Mouse (Mus musculus): ENCODE results near the gene Bcl2l13. TPM values are rescaled to one million over a fixed set of nuclear protein-coding genes. Genes with fewer than 3 reads are reported as not detected.

The Bcl2l13 gene
- total and polyA plus RNA-seq, 3 experiments = 43.7 to 49.9 TPM; not detected in 1

DNA sequence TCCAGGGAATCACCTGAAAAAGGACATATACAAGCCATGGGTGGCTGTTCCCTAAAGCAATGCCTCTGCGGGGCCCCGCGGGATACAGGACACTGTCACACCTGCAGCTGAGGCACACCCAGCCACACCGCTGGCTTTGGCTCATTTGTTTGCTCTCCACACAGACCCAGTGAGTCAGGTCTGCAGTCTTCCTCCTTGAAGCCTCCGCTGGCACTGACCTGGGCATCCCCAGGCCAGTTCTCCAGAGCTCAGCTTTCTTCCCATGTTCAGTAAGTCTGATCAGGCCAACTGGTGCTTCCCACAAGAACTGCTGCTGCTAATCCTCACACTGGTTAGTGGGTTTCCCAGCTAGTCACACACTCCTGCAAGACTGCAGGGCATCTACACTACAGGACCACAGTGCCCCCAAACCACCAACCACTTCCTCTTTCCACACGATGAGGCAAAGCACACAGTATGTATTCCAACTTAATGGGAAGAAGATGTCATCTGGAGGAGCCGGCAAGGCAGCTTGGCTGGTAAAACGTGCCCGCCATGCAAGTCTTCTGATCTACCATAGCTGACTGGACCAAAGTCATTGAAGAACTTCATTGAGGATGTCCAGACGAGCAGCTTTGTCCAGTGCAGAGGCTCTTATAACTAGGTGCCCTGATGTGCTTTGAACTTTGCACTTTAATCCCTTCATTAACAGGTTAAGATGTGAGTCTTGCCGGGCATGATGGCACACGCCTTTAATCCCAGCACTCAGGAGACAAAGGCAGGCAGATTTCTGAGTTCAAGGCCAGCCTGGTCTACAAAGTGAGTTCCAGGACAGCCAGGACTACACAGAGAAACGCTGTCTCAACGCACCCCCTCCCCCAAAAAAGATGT is 66.0 kb downstream of the Bcl2l13 start:
- Histone ChIP-seq H3K79me2 (ENCODE audit: control insufficient read depth, insufficient read depth, low read length, poor library complexity) (peaks cover 4% of the 10 kb centered on the region; the same call in 1 of the 2 replicates), H3K27me3 (ENCODE audit: control insufficient read depth in 1 of 2, insufficient read depth in 2 of 2, low read length in 2 of 2) (no peaks in the 10 kb centered on the region), H3K9ac (ENCODE audit: control insufficient read depth, low read depth, low read length, poor library complexity, severe bottlenecking) (no peak overlapping the region), H3K9me3 (replicated peaks; ENCODE audit: insufficient read depth, low read length) (no peaks in the 10 kb centered on the region), H3K4me1 (ENCODE audit: control insufficient read depth in 1 of 2, insufficient read depth in 2 of 2, low read length in 2 of 2) (peaks cover 2 to 11% of the 10 kb centered on the region in 2 experiments; a peak in 2 of 4 replicates), H3K4me3 (ENCODE audit: control insufficient read depth in 1 of 2, insufficient read depth in 1 of 2, low read depth in 2 of 2, low read length in 2 of 2) (no peak overlapping the region), H3K27ac (ENCODE audit: control insufficient read depth, low read depth, low read length) (no peak overlapping the region), H3K36me3 (ENCODE audit: control insufficient read depth in 1 of 2, insufficient read depth in 2 of 2, low read length in 2 of 2) (peaks cover under 1 to 6% of the 10 kb centered on the region in 2 experiments)
- no peak for TF ChIP-seq ZC3H11A (IDR thresholded peaks at IDR 0.05; ENCODE audit: low read depth, low read length)
- 0 out of 2 replicates have a peak, but pooled peaks have one; percentile 7 for TF ChIP-seq ETS1 (IDR thresholded peaks at IDR 0.05; ENCODE audit: low read depth, low read length)
- DNase-seq (ENCODE audit: low read depth, low spot score) = peak; percentile 70

DNA sequence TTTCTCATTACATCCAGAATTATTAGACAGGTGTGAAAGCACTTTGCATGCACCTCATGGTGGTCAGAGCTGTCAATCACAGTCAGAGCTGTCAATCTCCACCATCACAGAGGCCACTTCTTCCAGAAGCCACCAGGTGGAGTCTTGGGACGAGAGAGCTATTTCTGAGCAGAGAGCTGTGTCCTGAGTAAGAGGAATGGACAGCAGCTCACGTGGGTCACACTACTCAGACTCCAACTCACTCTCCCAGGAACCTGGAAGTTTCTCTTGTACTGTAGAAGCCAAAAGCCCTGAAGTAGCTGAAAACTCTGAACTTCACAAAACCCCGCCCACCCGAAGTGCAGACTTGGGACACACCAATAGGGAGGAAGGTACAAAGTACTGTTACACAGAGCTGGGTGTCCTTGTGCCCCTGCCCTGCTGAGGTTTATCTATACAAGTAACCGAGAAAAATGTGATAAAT is 67.5 kb downstream of the Bcl2l13 start:
- Histone ChIP-seq H3K27me3 (ENCODE audit: control insufficient read depth in 1 of 2, insufficient read depth in 2 of 2, low read length in 2 of 2) (no peaks in the 10 kb centered on the region), H3K4me3 (ENCODE audit: control insufficient read depth in 1 of 2, insufficient read depth in 1 of 2, low read depth in 2 of 2, low read length in 2 of 2) (no peak overlapping the region), H3K9me3 (replicated peaks; ENCODE audit: insufficient read depth, low read length) (no peaks in the 10 kb centered on the region), H3K4me1 (ENCODE audit: control insufficient read depth in 1 of 2, insufficient read depth in 2 of 2, low read length in 2 of 2) (peaks cover 5 to 22% of the 10 kb centered on the region in 2 experiments), H3K79me2 (ENCODE audit: control insufficient read depth, insufficient read depth, low read length, poor library complexity) (peaks cover 4% of the 10 kb centered on the region; the same call in 1 of the 2 replicates), H3K9ac (ENCODE audit: control insufficient read depth, low read depth, low read length, poor library complexity, severe bottlenecking) (no peak overlapping the region), H3K36me3 (ENCODE audit: control insufficient read depth in 1 of 2, insufficient read depth in 2 of 2, low read length in 2 of 2) (peaks cover 2 to 17% of the 10 kb centered on the region in 2 experiments), H3K27ac (ENCODE audit: control insufficient read depth, low read depth, low read length) (no peak overlapping the region)
- DNase-seq (ENCODE audit: low read depth, low spot score) = peak; percentile 56
- no peak for TF ChIP-seq CHD2 (IDR thresholded peaks at IDR 0.05; ENCODE audit: low read length)
- TF ChIP-seq SMC3 (IDR thresholded peaks at IDR 0.05; ENCODE audit: low read depth, low read length) = peak; percentile 84
- TF ChIP-seq MAX (IDR thresholded peaks at IDR 0.05; ENCODE audit: low read length) = no peak
- peak; percentile 56 for TF ChIP-seq ZC3H11A (IDR thresholded peaks at IDR 0.05; ENCODE audit: low read depth, low read length)
- no peak for TF ChIP-seq CHD1 (IDR thresholded peaks at IDR 0.05; ENCODE audit: low read depth, low read length)
- TF ChIP-seq ZMIZ1 (IDR thresholded peaks at IDR 0.05; ENCODE audit: low read depth, low read length) = no peak
- TF ChIP-seq GABPA (IDR thresholded peaks at IDR 0.05; ENCODE audit: low read depth, low read length) = no peak
- TF ChIP-seq CTCF (IDR thresholded peaks at IDR 0.05 in 2 of 3, conservative IDR thresholded peaks at IDR 0.05 in 1 of 3; ENCODE audit: control insufficient read depth in 1 of 3, insufficient read depth in 1 of 3, low read depth in 2 of 3, low read length in 3 of 3, poor library complexity in 1 of 3, severe bottlenecking in 1 of 3) = peak; percentile 64 to 73 (median 67)
- peak; percentile 54 for TF ChIP-seq RAD21 (IDR thresholded peaks at IDR 0.05; ENCODE audit: low read depth, low read length)
- TF ChIP-seq USF2 (IDR thresholded peaks at IDR 0.05; ENCODE audit: borderline replicate concordance in 1 of 2, insufficient read depth in 1 of 2, low read depth in 1 of 2, low read length in 2 of 2) = no peak

DNA sequence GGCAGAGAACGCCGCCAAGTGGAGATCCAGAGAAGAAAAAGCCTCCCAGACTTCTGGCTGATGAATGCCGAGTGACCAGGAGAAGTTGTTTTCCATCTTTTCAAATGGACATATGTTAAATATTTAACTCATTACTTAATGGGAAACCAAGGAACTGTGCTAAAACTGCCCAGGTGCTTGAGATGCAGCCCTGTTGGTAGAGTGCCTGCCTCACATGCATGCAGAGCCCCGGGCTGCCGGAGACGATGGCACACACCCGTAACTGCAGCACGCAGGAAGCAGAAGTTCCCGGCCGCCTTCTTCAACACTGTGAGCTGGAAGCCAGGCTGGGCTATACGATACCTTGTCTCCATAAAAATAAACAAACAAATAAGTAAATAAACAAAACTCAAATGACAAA is 67.9 kb downstream of the Bcl2l13 start:
- no peak overlapping the region for H3K27ac ChIP-seq (ENCODE audit: control insufficient read depth, low read depth, low read length)
- no peak overlapping the region for H3K9ac ChIP-seq (ENCODE audit: control insufficient read depth, low read depth, low read length, poor library complexity, severe bottlenecking)
- peaks cover 2 to 17% of the 10 kb centered on the region in 2 experiments for H3K36me3 ChIP-seq (ENCODE audit: control insufficient read depth in 1 of 2, insufficient read depth in 2 of 2, low read length in 2 of 2)
- H3K4me3 ChIP-seq (ENCODE audit: control insufficient read depth in 1 of 2, insufficient read depth in 1 of 2, low read depth in 2 of 2, low read length in 2 of 2) = no peak overlapping the region
- TF ChIP-seq KAT2A (conservative IDR thresholded peaks at IDR 0.05; ENCODE audit: low read depth, low read length) (no peak), CHD1 (IDR thresholded peaks at IDR 0.05; ENCODE audit: low read depth, low read length) (no peak), UBTF (IDR thresholded peaks at IDR 0.05; ENCODE audit: borderline replicate concordance, insufficient read depth, low read depth, low read length) (no peak), E2F4 (IDR thresholded peaks at IDR 0.05; ENCODE audit: borderline replicate concordance, low read depth, low read length) (no peak), CTCF (IDR thresholded peaks at IDR 0.05 in 2 of 3, conservative IDR thresholded peaks at IDR 0.05 in 1 of 3; ENCODE audit: control insufficient read depth in 1 of 3, insufficient read depth in 1 of 3, low read depth in 2 of 3, low read length in 3 of 3, poor library complexity in 1 of 3, severe bottlenecking in 1 of 3) (peak in 1 of 3 experiments; percentile 3; a peak in 1 of 6 replicates), MXI1 (IDR thresholded peaks at IDR 0.05; ENCODE audit: low read depth, low read length) (no peak)
- DNase-seq (ENCODE audit: low read depth, low spot score) = no peak
- H3K9me3 ChIP-seq (replicated peaks; ENCODE audit: insufficient read depth, low read length) = no peaks in the 10 kb centered on the region
- no peaks in the 10 kb centered on the region for H3K27me3 ChIP-seq (ENCODE audit: control insufficient read depth in 1 of 2, insufficient read depth in 2 of 2, low read length in 2 of 2)
- H3K4me1 ChIP-seq (ENCODE audit: control insufficient read depth in 1 of 2, insufficient read depth in 2 of 2, low read length in 2 of 2) = peaks cover 5 to 23% of the 10 kb centered on the region in 2 experiments
- peaks cover 4% of the 10 kb centered on the region; the same call in 1 of the 2 replicates for H3K79me2 ChIP-seq (ENCODE audit: control insufficient read depth, insufficient read depth, low read length, poor library complexity)

Data from MEL (cell line).